Mouse (Mus musculus): ENCODE data around the gene Fbxw19. TPM values are rescaled to one million over a fixed set of nuclear protein-coding genes. Genes with fewer than 3 reads are reported as not detected.
"Not testable (repeated sequence)": the region's sequence is repeated elsewhere in the genome, so short reads cannot be mapped to it uniquely, and the experiment has no call there.

The Fbxw19 gene
- not detected in 2 replicates for polyA plus RNA-seq (2016; fragmentation: Nextera tagmentation; extraction: Ambion mirVana)

DNA sequence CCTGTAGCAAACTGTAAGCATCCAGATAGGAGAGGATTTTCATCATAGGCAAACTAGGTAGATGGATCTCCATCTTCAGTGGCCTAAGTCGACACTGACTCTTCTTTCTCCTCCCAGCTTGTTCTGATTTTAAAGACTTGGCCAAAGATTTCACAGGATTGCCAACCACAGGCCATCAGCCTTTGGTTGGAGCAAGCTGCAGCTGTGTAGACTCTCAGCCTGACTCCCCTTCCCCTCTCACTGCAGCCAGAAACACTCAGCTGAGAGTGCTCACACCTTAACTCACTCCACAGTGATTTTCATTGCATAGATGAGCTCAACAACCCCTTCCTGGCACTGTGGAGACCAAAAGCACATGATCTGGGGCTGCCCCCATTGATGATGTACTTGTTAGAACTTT, at the start of gene Fbxw19:
Gene Fbxw19, minus strand, starts transcription at position 101 of the 400 bp plus-strand sequence.
- H3K4me3 ChIP-seq; H3K27me3 ChIP-seq (ENCODE audit: low read depth, poor library complexity, severe bottlenecking); H3K9me3 ChIP-seq (replicated peaks); H3K4me1 ChIP-seq; DNase-seq (ENCODE audit: low spot score); H3K36me3 ChIP-seq; H3K27ac ChIP-seq: not testable (repeated sequence)
- 70% methylated on average over 1 of the region's 1 CpGs for WGBS

DNA sequence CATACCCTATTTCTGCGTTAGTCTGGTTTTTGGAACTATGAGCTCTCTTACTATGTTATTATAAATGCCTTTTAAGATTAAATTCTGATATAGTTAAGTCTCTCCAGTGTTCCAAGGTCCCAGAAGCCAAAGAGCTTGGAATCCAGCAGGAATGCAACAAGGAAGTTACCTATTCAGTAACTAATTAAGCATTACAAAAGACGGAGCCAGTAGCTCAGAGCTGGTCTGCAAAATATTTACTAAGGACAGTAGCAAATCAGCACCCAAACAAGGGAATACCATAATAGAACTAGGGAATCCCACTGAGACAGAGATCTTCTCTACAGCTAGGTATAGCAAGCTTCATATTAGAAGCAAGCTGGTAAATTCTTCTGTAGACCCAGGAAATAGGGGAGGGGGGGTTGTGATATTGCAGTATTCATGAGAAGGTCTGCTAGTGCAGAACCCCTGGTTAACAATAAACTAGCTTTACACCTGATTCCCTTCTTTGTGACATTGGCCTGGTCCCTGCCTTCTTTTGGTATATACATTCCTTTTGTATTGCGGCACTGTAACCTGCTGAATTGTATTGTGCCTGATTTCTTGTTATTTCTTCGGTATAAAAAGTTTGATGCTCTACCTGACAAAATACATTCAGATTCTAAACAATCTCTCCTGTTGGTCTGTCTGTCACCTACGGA, 27.9 kb upstream of the Fbxw19 start:
- no peaks in the 10 kb centered on the region for H3K36me3 ChIP-seq
- H3K27ac ChIP-seq: no peak overlapping the region
- no peak for DNase-seq (ENCODE audit: low spot score)
- no peaks in the 10 kb centered on the region for H3K27me3 ChIP-seq (ENCODE audit: low read depth, poor library complexity, severe bottlenecking)
- H3K4me1 ChIP-seq: no peaks in the 10 kb centered on the region
- no peaks in the 10 kb centered on the region for H3K9me3 ChIP-seq (replicated peaks)
- WGBS: 85% methylated on average over 5 of the region's 5 CpGs
- H3K4me3 ChIP-seq: no peak overlapping the region

DNA sequence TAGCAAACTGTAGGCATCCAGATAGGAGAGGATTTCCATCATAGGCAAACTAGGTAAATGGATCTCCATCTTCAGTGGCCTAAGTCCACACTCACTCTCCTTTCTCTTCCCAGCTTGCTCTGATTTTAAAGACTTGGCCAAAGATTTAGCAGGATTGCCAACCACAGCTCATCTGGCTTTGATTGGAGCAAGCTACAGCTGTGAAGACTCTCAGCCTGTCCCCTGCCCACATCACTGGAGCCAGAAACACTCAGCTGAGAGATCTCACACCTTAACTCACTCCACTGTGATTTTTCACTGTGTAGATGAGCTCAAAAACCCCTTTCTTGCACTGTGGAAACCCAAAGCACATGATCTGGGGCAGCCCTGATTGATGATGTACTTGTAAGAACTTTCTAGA, 46.6 kb downstream of the Fbxw19 start, which contains the start of gene Fbxw16:
Gene Fbxw16, minus strand, starts transcription at position 101 of the 400 bp plus-strand sequence.
- Histone ChIP-seq H3K27ac (no peak within 1 kb of the TSS), H3K9me3 (replicated peaks) (no peaks in the 10 kb centered on the region), H3K27me3 (ENCODE audit: low read depth, poor library complexity, severe bottlenecking) (no peaks in the 10 kb centered on the region), H3K36me3 (no peaks in the 10 kb centered on the region), H3K4me3 (no peak within 1 kb of the TSS), H3K4me1 (no peaks in the 10 kb centered on the region)
- DNase-seq (ENCODE audit: low spot score): no peak

DNA sequence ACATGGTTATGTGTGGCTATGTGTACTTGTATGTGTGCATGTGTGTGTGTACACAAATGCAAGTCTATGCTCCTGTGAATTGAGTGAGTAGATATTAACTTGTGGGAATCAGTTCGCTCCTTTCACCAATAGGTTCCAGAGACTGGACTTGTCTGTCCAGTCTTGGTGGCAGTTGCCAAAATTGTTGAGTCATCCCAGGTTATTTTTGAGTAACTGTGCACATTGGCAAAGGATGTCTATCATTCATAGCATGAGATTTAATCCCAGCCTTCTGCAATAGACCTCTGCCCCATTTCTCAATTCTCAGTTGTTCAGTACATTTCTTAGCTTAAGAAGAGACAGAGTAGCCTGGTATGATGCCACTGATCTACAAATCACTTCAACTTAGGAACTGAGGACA, 62.7 kb downstream of the Fbxw19 start:
- H3K9me3 ChIP-seq (replicated peaks): no peaks in the 10 kb centered on the region
- no peak for DNase-seq (ENCODE audit: low spot score)
- H3K4me3 ChIP-seq: no peak overlapping the region
- H3K4me1 ChIP-seq: no peaks in the 10 kb centered on the region
- H3K27me3 ChIP-seq (ENCODE audit: low read depth, poor library complexity, severe bottlenecking): no peaks in the 10 kb centered on the region
- H3K27ac ChIP-seq: no peak overlapping the region
- H3K36me3 ChIP-seq: no peaks in the 10 kb centered on the region
- 100% methylated on average over 1 of the region's 1 CpGs for WGBS

Other genes with a start within 250 kb of the Fbxw19 start
- not detected in 2 replicates for gene Fbxw14, start 208.2 kb downstream of the Fbxw19 start, polyA plus RNA-seq (2016; fragmentation: Nextera tagmentation; extraction: Ambion mirVana)
- gene Fbxw28, start 156.2 kb downstream of the Fbxw19 start, polyA plus RNA-seq (2016; fragmentation: Nextera tagmentation; extraction: Ambion mirVana): not detected in 2 replicates
- gene Fbxw22, start 91.6 kb downstream of the Fbxw19 start, polyA plus RNA-seq (2016; fragmentation: Nextera tagmentation; extraction: Ambion mirVana): not detected in 2 replicates
- gene Fbxw16, start 46.7 kb downstream of the Fbxw19 start, polyA plus RNA-seq (2016; fragmentation: Nextera tagmentation; extraction: Ambion mirVana): not detected in 2 replicates
- gene Fbxw15, start 72.4 kb upstream of the Fbxw19 start, polyA plus RNA-seq (2016; fragmentation: Nextera tagmentation; extraction: Ambion mirVana): not detected in 2 replicates
- not detected in 2 replicates for gene Fbxw24, start 130.2 kb upstream of the Fbxw19 start, polyA plus RNA-seq (2016; fragmentation: Nextera tagmentation; extraction: Ambion mirVana)
- gene Fbxw25, start 168.8 kb upstream of the Fbxw19 start, polyA plus RNA-seq (2016; fragmentation: Nextera tagmentation; extraction: Ambion mirVana): not detected in 2 replicates
- gene Fbxw18, start 206.8 kb upstream of the Fbxw19 start, polyA plus RNA-seq (2016; fragmentation: Nextera tagmentation; extraction: Ambion mirVana): not detected in 2 replicates